Mouse (Mus musculus) CH12.LX (cell line): ENCODE data around the gene Nelfb. TPM values are rescaled to one million over a fixed set of nuclear protein-coding genes. Genes with fewer than 3 reads are reported as not detected.

Source experiments
- DNase-seq: peaks from one replicate; pipeline ENCODE4 v3.0.0-alpha.2; 2013; ENCODE audit errors: extremely low read depth
- H3K27ac ChIP-seq: 2 replicates; pipeline ENCODE4 v1.5.1; 2012; ENCODE audit warnings: low read depth, mild to moderate bottlenecking, control low read depth, moderate library complexity; ENCODE audit not compliant: insufficient read depth
- H3K27me3 ChIP-seq: replicated peaks from 2 replicates; pipeline ENCODE3; 2012; ENCODE audit warnings: inconsistent platforms
- H3K36me3 ChIP-seq, 2 experiments: replicated peaks in 1 of 2; 2 replicates each; pipeline versions ENCODE3 to v1.6.1; 2012; ENCODE audit warnings: inconsistent platforms in 1 of 2, low read length in 1 of 2, mild to moderate bottlenecking in 1 of 2, mixed read lengths in 1 of 2, moderate library complexity in 1 of 2; ENCODE audit not compliant: control insufficient read depth in 1 of 2, insufficient read depth in 1 of 2
- H3K4me1 ChIP-seq, 2 experiments: 2 replicates each; pipeline ENCODE4 v1.6.1; 2012; ENCODE audit warnings: inconsistent platforms in 1 of 2, moderate library complexity in 1 of 2; ENCODE audit not compliant: insufficient read depth in 2 of 2, control insufficient read depth in 1 of 2
- H3K4me2 ChIP-seq: 2 replicates; pipeline ENCODE4 v1.6.1; 2012; ENCODE audit warnings: low read depth, mild to moderate bottlenecking, control low read depth; ENCODE audit not compliant: poor library complexity, insufficient read depth, severe bottlenecking
- H3K4me3 ChIP-seq, 3 experiments: fragments of 150-350 bp in 1 of 3; sonication (generic) in 1 of 3; replicated peaks in 1 of 3; 2 replicates each; pipeline versions ENCODE3 to v1.5.1; 2011 to 2012; ENCODE audit warnings: low read depth in 2 of 3, low read length in 2 of 3, mild to moderate bottlenecking in 2 of 3, moderate library complexity in 2 of 3, control low read depth in 1 of 3, improper control_type of control experiment in 1 of 3, inconsistent platforms in 1 of 3, mixed read lengths in 1 of 3; ENCODE audit not compliant: poor library complexity in 1 of 3
- H3K79me2 ChIP-seq: replicated peaks from 2 replicates; pipeline ENCODE4 v1.6.1; 2012; ENCODE audit warnings: mild to moderate bottlenecking, moderate library complexity; ENCODE audit not compliant: control insufficient read depth, poor library complexity, insufficient read depth, severe bottlenecking; ENCODE audit errors: extremely low read depth
- H3K9ac ChIP-seq: 2 replicates; pipeline ENCODE4 v1.6.1; 2012; ENCODE audit warnings: low read depth, mild to moderate bottlenecking, control low read depth, moderate library complexity; ENCODE audit not compliant: insufficient read depth
- H3K9me3 ChIP-seq: replicated peaks from 2 replicates; pipeline ENCODE3; 2012; ENCODE audit warnings: low read length, inconsistent platforms, mixed read lengths
- CHD2 ChIP-seq: IDR thresholded peaks from 2 replicates; pipeline ENCODE4 v1.6.1; 2011; ENCODE audit warnings: low read length, improper control_type of control experiment
- CTCF ChIP-seq, 2 experiments: IDR thresholded peaks in 1 of 2; conservative IDR thresholded peaks in 1 of 2; 2 replicates each; pipeline ENCODE4 v1.5.1; 2011 to 2012; ENCODE audit warnings: low read depth in 2 of 2, low read length in 2 of 2, improper control_type of control experiment in 1 of 2, inconsistent platforms in 1 of 2, mild to moderate bottlenecking in 1 of 2, moderate library complexity in 1 of 2
- E2F4 ChIP-seq: IDR thresholded peaks from 2 replicates; pipeline ENCODE4 v1.6.1; 2011; ENCODE audit warnings: low read depth, low read length, improper control_type of control experiment; ENCODE audit not compliant: insufficient replicate concordance
- ELF1 ChIP-seq: IDR thresholded peaks from 2 replicates; pipeline ENCODE4 v1.6.1; 2014; ENCODE audit warnings: low read depth, mild to moderate bottlenecking, inconsistent platforms, low read length, improper control_type of control experiment
- EP300 ChIP-seq: IDR thresholded peaks from 2 replicates; pipeline ENCODE4 v1.6.1; 2011; ENCODE audit warnings: low read length, improper control_type of control experiment
- ETS1 ChIP-seq: conservative IDR thresholded peaks from 2 replicates; pipeline ENCODE4 v1.6.1; 2012; ENCODE audit warnings: low read depth, mild to moderate bottlenecking, inconsistent platforms, low read length, improper control_type of control experiment, moderate library complexity
- GABPA ChIP-seq: IDR thresholded peaks from 2 replicates; pipeline ENCODE4 v1.6.1; 2012; ENCODE audit warnings: low read depth, low read length, improper control_type of control experiment, inconsistent platforms; ENCODE audit not compliant: insufficient replicate concordance
- HCFC1 ChIP-seq: IDR thresholded peaks from 2 replicates; pipeline ENCODE4 v1.6.1; 2012; ENCODE audit warnings: low read depth, mild to moderate bottlenecking, inconsistent platforms, low read length, improper control_type of control experiment
- JUN ChIP-seq: IDR thresholded peaks from 2 replicates; pipeline ENCODE4 v1.6.1; 2011; ENCODE audit warnings: low read depth, mild to moderate bottlenecking, low read length, improper control_type of control experiment, moderate library complexity; ENCODE audit not compliant: insufficient read depth
- KAT2A ChIP-seq: IDR thresholded peaks from 2 replicates; pipeline ENCODE4 v1.6.1; 2012; ENCODE audit warnings: low read length, improper control_type of control experiment, inconsistent platforms; ENCODE audit not compliant: insufficient replicate concordance
- MEF2A ChIP-seq: IDR thresholded peaks from 2 replicates; pipeline ENCODE4 v1.6.1; 2014; ENCODE audit warnings: low read depth, mild to moderate bottlenecking, inconsistent platforms, low read length, improper control_type of control experiment, borderline replicate concordance
- MYC ChIP-seq: IDR thresholded peaks from 2 replicates; pipeline ENCODE4 v1.6.1; 2011; ENCODE audit warnings: low read depth, mild to moderate bottlenecking, improper control_type of control experiment, low read length
- NELFE ChIP-seq: IDR thresholded peaks from 2 replicates; pipeline ENCODE4 v1.6.1; 2011; ENCODE audit warnings: low read depth, low read length, improper control_type of control experiment
- RAD21 ChIP-seq: IDR thresholded peaks from 2 replicates; pipeline ENCODE4 v1.6.1; 2011; ENCODE audit warnings: low read depth, mild to moderate bottlenecking, low read length, improper control_type of control experiment, moderate library complexity
- RCOR1 ChIP-seq: conservative IDR thresholded peaks from 2 replicates; pipeline ENCODE4 v1.6.1; 2012; ENCODE audit warnings: low read depth, mild to moderate bottlenecking, inconsistent platforms, low read length, improper control_type of control experiment
- SMC3 ChIP-seq: IDR thresholded peaks from 2 replicates; pipeline ENCODE4 v1.6.1; 2011; ENCODE audit warnings: low read depth, low read length, improper control_type of control experiment
- TBP ChIP-seq: conservative IDR thresholded peaks from 2 replicates; pipeline ENCODE4 v1.6.1; 2011; ENCODE audit warnings: low read depth, low read length, improper control_type of control experiment
- TCF12 ChIP-seq: IDR thresholded peaks from 2 replicates; pipeline ENCODE4 v1.6.1; 2014; ENCODE audit warnings: low read depth, mild to moderate bottlenecking, inconsistent platforms, low read length, improper control_type of control experiment
- UBTF ChIP-seq: IDR thresholded peaks from 2 replicates; pipeline ENCODE4 v1.6.1; 2012; ENCODE audit warnings: low read depth, mild to moderate bottlenecking, inconsistent platforms, low read length, improper control_type of control experiment, moderate library complexity
- USF1 ChIP-seq: IDR thresholded peaks from 2 replicates; pipeline ENCODE4 v1.6.1; 2014; ENCODE audit warnings: low read depth, mild to moderate bottlenecking, inconsistent platforms, low read length, improper control_type of control experiment
- USF2 ChIP-seq: conservative IDR thresholded peaks from 2 replicates; pipeline ENCODE4 v1.6.1; 2011; ENCODE audit warnings: low read depth, low read length, improper control_type of control experiment
- ZKSCAN1 ChIP-seq: IDR thresholded peaks from 2 replicates; pipeline ENCODE4 v1.6.1; 2012; ENCODE audit warnings: low read depth, inconsistent platforms, low read length, improper control_type of control experiment, borderline replicate concordance
- ZMIZ1 ChIP-seq: IDR thresholded peaks from 2 replicates; pipeline ENCODE4 v1.6.1; 2012; ENCODE audit warnings: low read depth, mild to moderate bottlenecking, inconsistent platforms, low read length, improper control_type of control experiment
- dilution Hi-C: fragments of 300-500 bp; cut with MboI; formaldehyde crosslinking; loops from 2 replicates; pipeline ENCODE4 v1.14.3; 2020; ENCODE audit warnings: low sequenced_read_pairs; ENCODE audit not compliant: extremely low pct_unique_long_range_greater_than_20kb, extremely low pct_ligation_motif_present
- in situ Hi-C: fragments of 300-500 bp; cut with MboI; formaldehyde crosslinking; loops from 3 replicates; pipeline ENCODE4 v1.14.3; 2019; ENCODE audit warnings: low sequenced_read_pairs, low pct_ligation_motif_present, low pct_unique_long_range_greater_than_20kb, mixed read lengths
- polyA plus RNA-seq: library from polyadenylated mRNA; unstranded; fragments of >175 nt; gene quantifications from 2 replicates; pipeline ENCODE4 v1.2.1, GENCODE M21; 2012; ENCODE audit warnings: low read depth; ENCODE audit not compliant: insufficient read length
- total RNA-seq, 2 experiments: library from RNA; depleted of rRNA; stranded (reverse); fragments of 300-350 nt in 1 of 2; fragments of >200 nt in 1 of 2; gene quantifications; 2 replicates each; pipeline ENCODE4 v1.2.3; 2012 to 2014

The Nelfb gene
- total and polyA plus RNA-seq, 3 experiments = 53.6 to 58.0 (median 57.0) TPM

DNA sequence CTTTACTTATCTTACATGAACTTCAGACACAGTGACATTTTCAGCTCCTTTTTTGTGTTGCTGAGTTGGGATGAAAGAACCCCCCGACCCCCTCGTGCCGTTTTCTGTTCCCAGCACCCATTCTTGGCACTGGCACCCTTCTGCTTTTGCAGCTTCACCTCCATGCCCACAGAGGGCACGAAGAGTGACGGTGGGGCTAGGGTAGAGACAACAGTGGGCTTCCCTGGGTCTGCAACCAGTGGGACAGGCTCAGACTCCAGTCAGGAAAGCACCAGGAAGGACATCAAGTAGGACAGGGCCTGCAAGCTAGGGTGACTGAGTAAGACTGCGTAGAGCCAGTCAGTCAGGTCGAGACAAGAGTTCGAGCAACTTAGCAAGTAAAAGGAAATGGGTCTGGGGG lies 29.0 kb upstream of the Nelfb start:
- TF ChIP-seq MYC (no peak), ETS1 (no peak), ELF1 (no peak), UBTF (no peak), GABPA (no peak), ZMIZ1 (no peak), MEF2A (no peak)
- TF ChIP-seq, all 38 proteins: peak for 0
- dilution Hi-C loops (no loop called here), in situ Hi-C loops (no loop called here)
- no peak for DNase-seq
- H3K9me3 ChIP-seq = no peaks in the 10 kb centered on the region
- peaks cover 56% of the 10 kb centered on the region for H3K27me3 ChIP-seq
- peaks cover 5 to 19% of the 10 kb centered on the region in 2 experiments for H3K36me3 ChIP-seq
- H3K4me2 ChIP-seq = peak overlapping the region; percentile 89; the same call in 1 of the 2 replicates
- H3K9ac ChIP-seq = 0 out of 2 replicates have a peak overlapping the region, but pooled peaks have one; percentile 3
- H3K4me1 ChIP-seq = peaks cover 12 to 16% of the 10 kb centered on the region in 2 experiments
- H3K27ac ChIP-seq = no peak overlapping the region
- peak overlapping the region in 2 of 3 experiments; percentile 13 to 49 for H3K4me3 ChIP-seq
- H3K79me2 ChIP-seq = no peaks in the 10 kb centered on the region

GRCm38 (mm10) chr2:25239766-25240165 lies 28.5 kb upstream of the Nelfb start:
- no peak for TF ChIP-seq UBTF
- no peak for TF ChIP-seq USF1
- TF ChIP-seq TCF12 = no peak
- no peak for TF ChIP-seq EP300
- TF ChIP-seq RAD21 = no peak
- TF ChIP-seq CTCF (conservative IDR thresholded peaks at IDR 0.05 in 1 of 2, IDR thresholded peaks at IDR 0.05 in 1 of 2; ENCODE audit: low read depth in 2 of 2, low read length in 2 of 2) = no peak
- TF ChIP-seq E2F4 = no peak
- no peak for TF ChIP-seq ZKSCAN1
- no peak for TF ChIP-seq HCFC1
- TF ChIP-seq USF2 = no peak
- no peak for TF ChIP-seq JUN
- TF ChIP-seq KAT2A = no peak
- no peak for TF ChIP-seq CHD2
- TF ChIP-seq SMC3 = no peak
- TF ChIP-seq NELFE = no peak
- TF ChIP-seq RCOR1 = no peak
- TF ChIP-seq TBP = no peak
- Histone ChIP-seq H3K9ac (no peak overlapping the region), H3K36me3 (peaks cover 2 to 14% of the 10 kb centered on the region in 2 experiments), H3K9me3 (no peaks in the 10 kb centered on the region), H3K4me3 (no peak overlapping the region), H3K79me2 (no peaks in the 10 kb centered on the region), H3K4me1 (peaks cover 12 to 16% of the 10 kb centered on the region in 2 experiments), H3K4me2 (no peak overlapping the region), H3K27ac (no peak overlapping the region), H3K27me3 (peaks cover 61% of the 10 kb centered on the region)
- DNase-seq = no peak
- dilution Hi-C loops (no loop called here), in situ Hi-C loops (no loop called here)
